In genomic region chr13:68622792-68623191, GRCm38 (mm10) we compare ENCODE assay signal across 10 mouse cellular contexts. TPM values are rescaled to one million over a fixed set of nuclear protein-coding genes. Genes with fewer than 3 reads are reported as not detected.
DNase-seq lines count a peak whose midpoint lies in the region; ATAC-seq lines count a peak whose summit lies in the region.
"Had no signal": no experiment of that assay in that cellular context is flagged by ENCODE, and none has a peak within 500 bp of the region (broad histone marks: within the 10 kb centered on the region; RNA-seq: fewer than 3 reads in every experiment).

No protein-coding gene starts in this region.

- H3K27ac ChIP-seq in kidney, embryonic 14.5 days (ENCODE audit: low read depth, low read length) = no peak overlapping the region
- no peak overlapping the region for H3K27ac ChIP-seq in neural tube, embryonic 12.5 days
- no peak overlapping the region for H3K27ac ChIP-seq in stomach, embryonic 14.5 days (ENCODE audit: low read length)

- H3K27me3 ChIP-seq in kidney, embryonic 14.5 days (ENCODE audit: control insufficient read depth, insufficient read depth, low read length) = no peaks in the 10 kb centered on the region
- no peaks in the 10 kb centered on the region for H3K27me3 ChIP-seq in neural tube, embryonic 12.5 days (replicated peaks)
- no peaks in the 10 kb centered on the region for H3K27me3 ChIP-seq in stomach, embryonic 14.5 days (ENCODE audit: control insufficient read depth, insufficient read depth, low read length)
- H3K27me3 ChIP-seq: megakaryocyte, embryonic 14.5 days had no signal

- ATAC-seq in cerebellum, adult (ENCODE audit: insufficient number of reproducible peaks, low FRiP score, low TSS enrichment) = 0 out of 2 replicates have a peak, but pooled peaks have one; percentile 53
- peak; percentile 76; the same call in 1 of the 2 replicates for ATAC-seq in kidney, embryonic 14.5 days (ENCODE audit: low FRiP score, low TSS enrichment)
- ATAC-seq in neural tube, embryonic 12.5 days (ENCODE audit: low FRiP score, low read depth) = peak; percentile 48; the same call in 1 of the 2 replicates
- peak; percentile 28; the same call in 1 of the 2 replicates for ATAC-seq in stomach, embryonic 14.5 days (ENCODE audit: insufficient number of reproducible peaks, insufficient read depth, low FRiP score, low read depth)

- no peak overlapping the region for H3K4me2 ChIP-seq in kidney, embryonic 14.5 days (replicated peaks; ENCODE audit: low read depth, low read length)
- no peak overlapping the region for H3K4me2 ChIP-seq in neural tube, embryonic 12.5 days (replicated peaks)
- H3K4me2 ChIP-seq in stomach, embryonic 14.5 days (replicated peaks; ENCODE audit: low read depth, low read length) = no peak overlapping the region

- no peaks in the 10 kb centered on the region for H3K36me3 ChIP-seq in kidney, embryonic 14.5 days (ENCODE audit: control insufficient read depth, insufficient read depth, low read length)
- H3K36me3 ChIP-seq in neural tube, embryonic 12.5 days = no peaks in the 10 kb centered on the region
- H3K36me3 ChIP-seq in stomach, embryonic 14.5 days (ENCODE audit: control insufficient read depth, insufficient read depth, low read length) = no peaks in the 10 kb centered on the region

- no peak for DNase-seq in cerebellum, adult 18-20 months
- DNase-seq in kidney, postnatal 14 days = no peak
- DNase-seq in neural tube, embryonic 10.5 days (ENCODE audit: extremely low spot score, low spot score) = no peak
- DNase-seq in frontal cortex, postnatal 10 days (ENCODE audit: low spot score in 2 of 2) = no peak

- no peaks in the 10 kb centered on the region for H3K4me1 ChIP-seq in kidney, embryonic 14.5 days (ENCODE audit: control insufficient read depth, insufficient read depth, low read length)
- no peaks in the 10 kb centered on the region for H3K4me1 ChIP-seq in neural tube, embryonic 12.5 days
- no peaks in the 10 kb centered on the region for H3K4me1 ChIP-seq in stomach, embryonic 14.5 days (ENCODE audit: control insufficient read depth, insufficient read depth, low read length)
- H3K4me1 ChIP-seq: megakaryocyte, embryonic 14.5 days had no signal

- 49% methylated on average over 6 of the region's 6 CpGs for WGBS in kidney, embryonic 14.5 days
- 70% methylated on average over 6 of the region's 6 CpGs for WGBS in neural tube, embryonic 12.5 days
- 63% methylated on average over 6 of the region's 6 CpGs for WGBS in stomach, embryonic 14.5 days

- H3K4me3 ChIP-seq in kidney, embryonic 14.5 days (ENCODE audit: low read length) = no peak overlapping the region
- no peak overlapping the region for H3K4me3 ChIP-seq in neural tube, embryonic 12.5 days
- no peak overlapping the region for H3K4me3 ChIP-seq in stomach, embryonic 14.5 days (ENCODE audit: low read depth, low read length)
- H3K4me3 ChIP-seq: megakaryocyte, embryonic 14.5 days had no signal

- no peaks in the 10 kb centered on the region for H3K9me3 ChIP-seq in kidney, embryonic 14.5 days (ENCODE audit: control insufficient read depth, low read length)
- H3K9me3 ChIP-seq in neural tube, embryonic 12.5 days = no peaks in the 10 kb centered on the region
- H3K9me3 ChIP-seq in stomach, embryonic 14.5 days (ENCODE audit: control insufficient read depth, low read depth, low read length) = no peaks in the 10 kb centered on the region

- H3K9ac ChIP-seq in kidney, embryonic 14.5 days (ENCODE audit: low read depth, low read length) = no peak overlapping the region
- no peak overlapping the region for H3K9ac ChIP-seq in neural tube, embryonic 12.5 days
- H3K9ac ChIP-seq in stomach, embryonic 14.5 days (replicated peaks; ENCODE audit: low read depth, low read length) = no peak overlapping the region

RNA-seq across cellular contexts. Expression of gene 1700001L19Rik, which starts 25.6 kb away (rescaled TPM):
- 0.27 and 0.51 TPM in 2 replicates for polyA plus RNA-seq in kidney, embryonic 14.5 days (2014; fragmentation: Nextera tagmentation; extraction: Ambion mirVana)
- polyA plus RNA-seq in neural tube, embryonic 12.5 days (2016; fragmentation: Nextera tagmentation; extraction: Ambion mirVana) = 1.6 and 1.8 TPM in 2 replicates
- 0.33 and 0.56 TPM in 2 replicates for polyA plus RNA-seq in stomach, embryonic 14.5 days (2014; fragmentation: Nextera tagmentation; extraction: Ambion mirVana)
- polyA plus RNA-seq: spleen, adult 2 months had no signal

RNA-seq across cellular contexts. Expression of gene Fastkd3, which starts 40.8 kb away (rescaled TPM):
- 34.1 and 40.1 TPM in 2 replicates for polyA plus RNA-seq in kidney, embryonic 14.5 days (2014; fragmentation: Nextera tagmentation; extraction: Ambion mirVana)
- polyA plus RNA-seq in neural tube, embryonic 12.5 days (2016; fragmentation: Nextera tagmentation; extraction: Ambion mirVana) = 27.5 and 29.2 TPM in 2 replicates
- polyA plus RNA-seq in stomach, embryonic 14.5 days (2014; fragmentation: Nextera tagmentation; extraction: Ambion mirVana) = 33.2 and 33.3 TPM in 2 replicates

RNA-seq across cellular contexts. Expression of gene Mtrr, which starts 40.8 kb away (rescaled TPM):
- polyA plus RNA-seq in kidney, embryonic 14.5 days (2014; fragmentation: Nextera tagmentation; extraction: Ambion mirVana) = 15.3 and 24.8 TPM in 2 replicates
- 15.5 and 16.5 TPM in 2 replicates for polyA plus RNA-seq in neural tube, embryonic 12.5 days (2016; fragmentation: Nextera tagmentation; extraction: Ambion mirVana)
- 17.9 and 19.1 TPM in 2 replicates for polyA plus RNA-seq in stomach, embryonic 14.5 days (2014; fragmentation: Nextera tagmentation; extraction: Ambion mirVana)
